Mouse (Mus musculus) liver, embryonic 14.5 days (tissue): Measurements from ENCODE around the gene Bnip3.

ENCODE experiments used
- CTCF ChIP-seq: IDR thresholded peaks from 2 replicates; pipeline ENCODE4 v1.5.1; 2016; ENCODE audit warnings: antibody characterized with exemption, low read depth, control low read depth
- EP300 ChIP-seq: IDR thresholded peaks from 2 replicates; pipeline ENCODE4 v1.6.1; 2016; ENCODE audit warnings: antibody characterized with exemption, low read depth

DNA sequence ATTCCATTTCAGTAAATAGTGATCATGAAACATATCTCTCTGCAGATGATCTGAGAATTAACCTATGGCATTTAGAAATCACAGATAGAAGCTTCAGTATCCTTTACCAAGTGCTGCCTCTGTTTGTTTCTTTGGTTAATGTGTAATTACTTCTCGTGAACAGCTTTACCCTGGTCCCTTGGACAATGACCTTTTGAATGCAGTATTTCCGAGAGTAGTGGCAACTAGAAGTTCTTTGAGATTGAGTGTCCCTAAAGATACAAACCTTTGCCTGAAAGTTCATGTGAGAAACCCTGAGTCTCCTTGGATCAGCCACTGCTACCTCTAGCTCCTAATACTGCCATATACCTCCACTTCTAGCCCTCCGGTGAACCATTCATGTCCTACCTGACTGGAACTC, 36.4 kb downstream of the Bnip3 start:
- no peak for TF ChIP-seq CTCF
- no peak for TF ChIP-seq EP300
